Mouse (Mus musculus) lung, adult 18-20 months (tissue): ENCODE measurements around the gene Srm.

Experiments
- DNase-seq, 2 experiments: peaks; one replicate each; pipeline ENCODE4 v3.0.0; 2022; ENCODE audit warnings: mixed read lengths in 2 of 2

Gene Srm

GRCm38 (mm10) chr4:148638302-148638701 is 47.0 kb downstream of the Srm start:
- no peak for DNase-seq

- DNase-seq = no peak
These were observed 48.2 kb downstream of the Srm start for GRCm38 (mm10) chr4:148639455-148639854.

- no peak for DNase-seq
These were observed 49.8 kb downstream of the Srm start for GRCm38 (mm10) chr4:148641121-148641520.

GRCm38 (mm10) chr4:148643291-148644156 is 52.2 kb downstream of the Srm start, which contains the start of gene Gm572:
Gm572 (plus strand) TSS chr4:148643317.
- DNase-seq = no peak

GRCm38 (mm10) chr4:148644157-148644511 is 52.8 kb downstream of the Srm start:
- peak; percentile 64 to 76 for DNase-seq
